Mouse (Mus musculus) lung, adult 2 months (tissue): Measurements from ENCODE around the gene Klhl40.

ENCODE experiments used
- CTCF ChIP-seq: fragments of 200-500 bp; IDR thresholded peaks from 2 replicates; pipeline ENCODE4 v1.5.1; 2011; ENCODE audit warnings: mild to moderate bottlenecking, low read length, control low read depth; ENCODE audit not compliant: insufficient read depth
- POLR2A ChIP-seq: fragments of 200-500 bp; IDR thresholded peaks from 2 replicates; pipeline ENCODE4 v1.6.1; 2011; ENCODE audit warnings: low read depth, mild to moderate bottlenecking, control low read depth, low read length, borderline replicate concordance; ENCODE audit errors: extremely low read depth

GRCm38 (mm10) chr9:121760271-121761090 is 16.9 kb upstream of the Klhl40 start:
- TF ChIP-seq CTCF, result no peak
- no peak for TF ChIP-seq POLR2A
